Comparison of ENCODE assay signal across 11 mouse cellular contexts in genomic region chr1:167688001-167688346, GRCm38 (mm10). TPM values are rescaled to one million over a fixed set of nuclear protein-coding genes. Genes with fewer than 3 reads are reported as not detected.
A peak's percentile ranks its signal among the peaks of the same experiment; 100 is the strongest.
DNase-seq lines count a peak whose midpoint lies in the region; ATAC-seq and TF ChIP-seq lines count a peak whose summit lies in the region.
"Had no signal": no experiment of that assay in that cellular context is flagged by ENCODE, and none has a peak within 500 bp of the region (broad histone marks: within the 10 kb centered on the region; RNA-seq: fewer than 3 reads in every experiment).

No protein-coding gene starts in this region.

- no peak for DNase-seq in heart, postnatal 14 days
- no peak for DNase-seq in ES-E14 (ENCODE audit: low read depth, low spot score)
- no peak for DNase-seq in forebrain, postnatal 0 days
- DNase-seq in midbrain, embryonic 11.5 days (ENCODE audit: low spot score, missing footprints): peak; percentile 95
- DNase-seq in urinary bladder, postnatal 25 days (ENCODE audit: low spot score): no peak
- no peak for DNase-seq in B cell, adult 2 months
- DNase-seq: adrenal gland, adult 8-10 months had no signal

- H3K4me1 ChIP-seq in heart, embryonic 11.5 days (ENCODE audit: control insufficient read depth, insufficient read depth, low read length): peaks cover 13% of the 10 kb centered on the region; the same call in 1 of the 2 replicates
- H3K4me1 ChIP-seq in ES-E14 (ENCODE audit: control insufficient read depth in 2 of 2, insufficient read depth in 2 of 2, low read length in 2 of 2, poor library complexity in 1 of 2): peaks cover 0 to 4% of the 10 kb centered on the region in 2 experiments; a peak in 1 of 4 replicates
- no peaks in the 10 kb centered on the region for H3K4me1 ChIP-seq in forebrain, postnatal 0 days (ENCODE audit: insufficient read depth)
- H3K4me1 ChIP-seq in midbrain, embryonic 11.5 days (ENCODE audit: control insufficient read depth, insufficient read depth, low read length): peaks cover 11% of the 10 kb centered on the region

- H3K4me2 ChIP-seq in heart, embryonic 11.5 days: peak overlapping the region; percentile 94
- H3K4me2 ChIP-seq in forebrain, postnatal 0 days (ENCODE audit: low read depth): peak overlapping the region; percentile 58; the same call in 1 of the 2 replicates
- peak overlapping the region; percentile 75 for H3K4me2 ChIP-seq in midbrain, embryonic 11.5 days

- 0% methylated on average over 8 of the region's 8 CpGs for WGBS in heart, embryonic 11.5 days (ENCODE audit: insufficient replicate concordance)
- 2% methylated on average over 8 of the region's 8 CpGs for WGBS in forebrain, postnatal 0 days
- 0% methylated on average over 8 of the region's 8 CpGs for WGBS in midbrain, embryonic 11.5 days

- no peak for TF ChIP-seq CTCF in forebrain, postnatal 0 days (IDR thresholded peaks at IDR 0.05; ENCODE audit: low read depth)

- peak overlapping the region; percentile 57 for H3K4me3 ChIP-seq in heart, embryonic 11.5 days (ENCODE audit: low read depth, low read length)
- H3K4me3 ChIP-seq in ES-E14 (ENCODE audit: insufficient read depth in 1 of 2, low read depth in 1 of 2, low read length in 2 of 2, poor library complexity in 1 of 2, severe bottlenecking in 1 of 2): peak overlapping the region; percentile 61 to 62
- H3K4me3 ChIP-seq in forebrain, postnatal 0 days (ENCODE audit: low read depth, low read length): 0 out of 2 replicates have a peak overlapping the region, but pooled peaks have one; percentile 37
- H3K4me3 ChIP-seq in midbrain, embryonic 11.5 days (ENCODE audit: low read depth, low read length): peak overlapping the region; percentile 49

- no peak for ATAC-seq in heart, embryonic 11.5 days (replicated peaks; ENCODE audit: insufficient number of reproducible peaks, low FRiP score, low TSS enrichment)
- no peak for ATAC-seq in forebrain, postnatal 0 days
- ATAC-seq in midbrain, embryonic 11.5 days (ENCODE audit: low FRiP score): no peak
- ATAC-seq in megakaryocyte-erythroid progenitor cell, adult 5-6 weeks (replicated peaks; ENCODE audit: low FRiP score, low TSS enrichment, poor library complexity, severe bottlenecking): no peak

- no peaks in the 10 kb centered on the region for H3K36me3 ChIP-seq in heart, embryonic 11.5 days (ENCODE audit: control insufficient read depth, insufficient read depth, low read length)
- no peaks in the 10 kb centered on the region for H3K36me3 ChIP-seq in ES-E14 (ENCODE audit: control insufficient read depth, insufficient read depth, low read length, poor library complexity, severe bottlenecking)
- H3K36me3 ChIP-seq in forebrain, postnatal 0 days (ENCODE audit: insufficient read depth): no peaks in the 10 kb centered on the region
- no peaks in the 10 kb centered on the region for H3K36me3 ChIP-seq in midbrain, embryonic 11.5 days (ENCODE audit: control insufficient read depth, insufficient read depth, low read length)
- H3K36me3 ChIP-seq: liver, embryonic 15.5 days had no signal

- no peaks in the 10 kb centered on the region for H3K9me3 ChIP-seq in heart, embryonic 11.5 days (replicated peaks; ENCODE audit: control insufficient read depth, low read length)
- no peaks in the 10 kb centered on the region for H3K9me3 ChIP-seq in ES-E14 (ENCODE audit: control insufficient read depth, insufficient read depth, low read depth, low read length)
- peaks cover 6% of the 10 kb centered on the region; the same call in 1 of the 2 replicates for H3K9me3 ChIP-seq in forebrain, postnatal 0 days (ENCODE audit: low read length)
- peaks cover 4% of the 10 kb centered on the region; the same call in 1 of the 2 replicates for H3K9me3 ChIP-seq in midbrain, embryonic 11.5 days (ENCODE audit: control insufficient read depth, low read length)
- H3K9me3 ChIP-seq: liver, embryonic 15.5 days had no signal

- H3K27me3 ChIP-seq in heart, embryonic 11.5 days (ENCODE audit: control insufficient read depth, insufficient read depth, low read length): peaks cover 67% of the 10 kb centered on the region
- peaks cover 64% of the 10 kb centered on the region for H3K27me3 ChIP-seq in forebrain, postnatal 0 days (ENCODE audit: insufficient read depth, low read length)
- H3K27me3 ChIP-seq in midbrain, embryonic 11.5 days (ENCODE audit: control insufficient read depth, insufficient read depth, low read length): peaks cover 68% of the 10 kb centered on the region

- no peak overlapping the region for H3K9ac ChIP-seq in heart, embryonic 11.5 days (ENCODE audit: low read depth, low read length)
- H3K9ac ChIP-seq in ES-E14 (ENCODE audit: insufficient read depth, low read depth, low read length, poor library complexity, severe bottlenecking): no peak overlapping the region
- no peak overlapping the region for H3K9ac ChIP-seq in forebrain, postnatal 0 days
- peak overlapping the region; percentile 64 for H3K9ac ChIP-seq in midbrain, embryonic 11.5 days (ENCODE audit: low read length)
- H3K9ac ChIP-seq: liver, embryonic 15.5 days had no signal

- intact Hi-C loops in heart, postnatal 14 days (cut with DNase I): no loop called here

- no peak overlapping the region for H3K27ac ChIP-seq in heart, embryonic 11.5 days (ENCODE audit: low read depth, low read length)
- no peak overlapping the region for H3K27ac ChIP-seq in ES-E14 (ENCODE audit: insufficient read depth, low read depth, low read length, poor library complexity, severe bottlenecking)
- H3K27ac ChIP-seq in forebrain, postnatal 0 days (ENCODE audit: low read depth, low read length): no peak overlapping the region
- no peak overlapping the region for H3K27ac ChIP-seq in midbrain, embryonic 11.5 days (ENCODE audit: low read depth, low read length)
- H3K27ac ChIP-seq: liver, embryonic 15.5 days had no signal

- in situ Hi-C loops in ES-E14 (cut with MboI; ENCODE audit: low sequenced_read_pairs in 2 of 2, unreplicated experiment in 2 of 2): no loop called here

TF ChIP-seq in ES-E14, 5 proteins besides CTCF, POLR2A, EP300 and RAD21:
- no peak for TF ChIP-seq ZNF384 (IDR thresholded peaks at IDR 0.05; ENCODE audit: low read depth, low read length)
- TF ChIP-seq HCFC1 (IDR thresholded peaks at IDR 0.05; ENCODE audit: borderline replicate concordance, insufficient read depth, low read length): no peak
- TF ChIP-seq MAFK (IDR thresholded peaks at IDR 0.05; ENCODE audit: insufficient read depth, low read depth, low read length): no peak
- TF ChIP-seq CHD2 (IDR thresholded peaks at IDR 0.05; ENCODE audit: low read depth, low read length): no peak
- no peak for TF ChIP-seq ZC3H11A (IDR thresholded peaks at IDR 0.05; ENCODE audit: borderline replicate concordance, low read depth, low read length)

RNA-seq across cellular contexts. Expression of gene Lmx1a, which starts 1.1 kb away (rescaled TPM):
- polyA plus RNA-seq in heart, embryonic 11.5 days (2014; fragmentation: Nextera tagmentation; extraction: Ambion mirVana): 4.3 and 6.1 TPM in 2 replicates
- not detected for total RNA-seq in heart, postnatal 14 days (2021)
- total RNA-seq in ES-E14 (2012; rRNA removed): 1.4 and 2.0 TPM in 2 replicates
- total RNA-seq in forebrain, postnatal 0 days (2014; rRNA removed): 1.2 and 5.2 TPM in 2 replicates
- 0.54 and 1.5 TPM in 2 replicates for polyA plus RNA-seq in forebrain, postnatal 0 days (2015; fragmentation: Nextera tagmentation; extraction: Ambion mirVana)
- 16.5 and 18.7 TPM in 2 replicates for polyA plus RNA-seq in midbrain, embryonic 11.5 days (2014; fragmentation: Nextera tagmentation; extraction: Ambion mirVana)
- total RNA-seq in megakaryocyte-erythroid progenitor cell, adult 5-6 weeks (2014; fragmentation: Nextera tagmentation): not detected in 2 replicates
- total RNA-seq in megakaryocyte-erythroid progenitor cell, adult 5-6 weeks (2017): not detected in 2 replicates
- total RNA-seq: common myeloid progenitor, adult 5-6 weeks had no signal
